Mouse (Mus musculus) heart, postnatal 14 days (tissue): ENCODE results near the gene Coro2b. TPM values are rescaled to one million over a fixed set of nuclear protein-coding genes. Genes with fewer than 3 reads are reported as not detected.

ENCODE experiments used
- DNase-seq, 2 experiments: peaks; one replicate each; pipeline ENCODE4 v3.0.0; 2021 to 2022
- intact Hi-C: fragments of 180-260 bp; cut with DNase I; formaldehyde crosslinking; loops from one replicate; pipeline ENCODE4 v1.15.1; 2025
- long read RNA-seq, 2 experiments: library from polyadenylated mRNA; stranded (forward); transcript quantifications; one replicate each; pipeline ENCODE4 v2.0.0; 2021
- total RNA-seq, 2 experiments: library from RNA; stranded (reverse); gene quantifications; 2 replicates each; pipeline ENCODE4 v1.2.3; 2021

Coro2b gene
- 10 to 100 TPM; 15.7 to 16.5 TPM for total RNA-seq
- long read RNA-seq, experiment 1, partial matches to known transcripts: 3 of 6 reads
- long read RNA-seq, experiment 1, other reads (novel, unspliced or antisense): 2 of 6 reads
- long read RNA-seq, experiment 2, partial matches to known transcripts: 3 of 5 reads
- long read RNA-seq, experiment 2, other reads (novel, unspliced or antisense): 1 of 5 reads

DNA sequence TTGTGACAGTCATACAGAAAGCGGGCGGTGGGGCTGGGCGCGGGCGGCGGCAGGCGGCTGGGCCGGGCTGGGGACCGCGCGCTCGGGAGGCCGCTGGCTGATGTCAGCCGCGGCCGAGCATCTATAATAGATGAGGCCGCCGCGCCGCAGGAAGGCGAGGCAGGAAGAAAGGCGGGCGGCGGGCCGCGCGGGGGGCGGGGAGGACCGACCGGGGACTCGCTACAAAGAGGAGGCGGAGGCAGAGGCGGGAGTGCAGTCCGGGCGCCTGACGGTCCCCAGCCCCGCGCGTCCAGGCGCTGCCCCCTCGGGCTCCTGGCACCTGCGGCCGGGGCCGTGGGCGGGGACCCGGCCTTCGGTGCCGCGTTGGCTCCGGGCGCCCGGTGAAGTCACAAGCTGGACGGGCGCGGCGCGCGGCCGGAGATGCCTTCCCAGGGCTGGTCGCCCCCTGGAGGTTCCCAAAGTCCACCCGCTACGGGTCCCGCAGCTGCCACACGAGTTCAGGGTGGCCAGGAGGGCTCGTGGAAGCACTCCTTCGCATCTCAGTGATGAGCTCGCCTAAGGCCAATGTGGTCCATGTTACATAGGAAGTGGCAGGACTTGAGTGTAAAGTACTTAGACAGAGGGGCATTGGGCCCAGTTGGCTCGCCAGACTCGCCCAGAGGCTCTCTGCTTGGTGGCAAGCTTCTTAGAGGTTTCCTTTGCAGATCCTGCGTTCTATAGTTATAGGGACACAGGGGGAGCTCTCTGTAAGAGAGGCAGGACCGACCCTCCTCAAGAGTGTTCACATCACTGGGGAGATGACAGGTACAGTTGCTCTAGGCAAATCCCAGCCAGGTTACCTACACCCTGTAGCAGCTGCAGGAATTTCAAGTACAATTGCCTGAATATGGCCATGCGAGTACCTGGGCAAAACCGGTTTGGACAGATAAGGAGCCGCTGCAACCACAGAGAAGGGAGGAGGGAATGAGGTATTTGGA lies at the start of gene Coro2b:
Gene Coro2b, minus strand, starts transcription at position 390 of the 977 bp plus-strand sequence.
- intact Hi-C loops: loop anchor here (1.0 kb wide), 1 partner anchor 67 kb away; no protein-coding TSS in a partner anchor
- DNase-seq: peak; percentile 79 to 87

GRCm38 (mm10) chr9:62577558-62577957 lies 40.7 kb upstream of the Coro2b start:
- intact Hi-C loops: no loop called here
- DNase-seq: no peak

- intact Hi-C loops: no loop called here
Measured at GRCm38 (mm10) chr9:62569121-62569520, 32.3 kb upstream of the Coro2b start.

DNA sequence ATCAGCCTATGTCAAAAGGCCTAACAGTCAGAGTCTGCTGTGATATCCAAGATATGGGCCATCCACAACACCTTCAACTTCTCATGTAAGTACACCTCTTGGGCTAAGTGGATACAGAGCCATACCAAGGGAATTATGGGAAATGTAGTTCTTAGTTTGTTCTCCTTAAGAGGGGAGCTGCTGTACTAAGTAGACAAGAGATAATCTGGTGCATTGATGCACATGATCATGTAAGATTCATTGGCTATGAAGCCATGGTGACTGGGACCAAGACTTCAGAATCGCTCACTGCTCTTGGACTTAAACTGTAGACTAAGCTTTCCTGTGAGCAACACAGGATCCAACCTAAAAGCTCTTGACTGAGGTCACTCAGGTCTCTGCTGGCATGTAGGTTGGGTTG lies 31.0 kb upstream of the Coro2b start:
- intact Hi-C loops: no loop called here
- no peak for DNase-seq

More at GRCm38 (mm10) chr9:62569121-62569520, 32.3 kb upstream of the Coro2b start:
- DNase-seq: peak; percentile 53 to 73

- no peak for DNase-seq
- intact Hi-C loops: no loop called here
Measured at GRCm38 (mm10) chr9:62562236-62562635, 25.4 kb upstream of the Coro2b start.

DNA sequence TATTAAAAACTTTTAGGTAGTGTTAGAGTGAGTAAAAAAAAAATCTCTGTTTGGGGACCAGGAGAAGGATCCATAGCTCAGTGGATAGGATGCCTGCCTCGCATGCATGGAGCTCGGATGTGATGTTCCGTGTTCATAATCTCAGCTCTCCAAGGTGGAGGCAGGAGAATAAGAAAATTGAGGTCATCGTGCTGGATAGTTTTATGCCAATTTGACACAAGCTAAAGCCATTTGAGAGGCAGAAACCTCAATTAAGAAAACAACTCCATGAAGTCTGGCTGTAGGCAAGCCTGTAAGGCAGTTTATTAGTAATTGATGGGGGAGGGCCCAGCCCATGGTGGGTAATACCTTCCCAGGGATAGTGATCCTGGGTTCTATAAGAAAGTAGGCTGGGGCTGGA lies 23.6 kb upstream of the Coro2b start:
- intact Hi-C loops: no loop called here
- no peak for DNase-seq

DNA sequence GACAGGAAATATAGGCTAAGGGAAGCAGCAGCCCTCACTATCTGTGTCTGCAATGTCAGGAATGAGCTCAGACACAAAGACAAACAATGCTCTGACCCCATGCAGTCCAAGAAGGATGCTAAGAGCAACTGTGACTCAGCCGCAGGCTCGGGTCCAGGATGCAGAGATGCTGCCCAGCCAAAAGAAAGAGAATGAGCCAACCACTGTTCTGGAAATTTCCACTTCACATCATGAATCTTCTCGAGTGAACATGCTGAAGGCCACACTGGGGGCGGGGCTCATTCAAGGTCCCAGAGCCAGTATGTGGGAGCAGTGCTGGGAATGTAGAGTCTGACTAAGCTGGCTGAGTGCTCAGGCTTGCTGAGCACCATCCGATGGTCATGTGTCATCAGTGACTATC lies 23.2 kb upstream of the Coro2b start:
- intact Hi-C loops: no loop called here
- peak; percentile 80 to 81 for DNase-seq

DNA sequence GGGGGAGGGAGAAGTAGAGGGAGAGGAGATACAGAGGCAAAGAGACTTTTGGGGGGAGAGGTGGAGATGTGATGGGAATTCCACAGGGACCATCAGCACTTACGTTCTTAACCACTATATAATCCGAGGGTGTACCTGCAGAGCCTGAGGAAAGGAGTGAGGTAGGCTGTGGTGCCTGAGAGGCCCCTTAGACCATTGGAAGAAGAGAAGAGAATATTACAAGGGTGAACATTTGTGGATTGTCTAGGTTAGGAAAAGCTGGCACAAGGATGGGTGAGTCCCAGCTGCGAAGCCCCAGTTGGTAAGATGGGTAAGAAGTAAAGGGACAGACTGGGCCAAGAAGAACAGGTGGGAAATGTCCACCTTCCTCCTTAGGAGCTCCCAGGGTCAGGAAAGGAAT lies 22.6 kb upstream of the Coro2b start:
- intact Hi-C loops: loop anchor here (10.0 kb wide), 1 partner anchor 525 kb away; no protein-coding TSS in a partner anchor
- DNase-seq: no peak

DNA sequence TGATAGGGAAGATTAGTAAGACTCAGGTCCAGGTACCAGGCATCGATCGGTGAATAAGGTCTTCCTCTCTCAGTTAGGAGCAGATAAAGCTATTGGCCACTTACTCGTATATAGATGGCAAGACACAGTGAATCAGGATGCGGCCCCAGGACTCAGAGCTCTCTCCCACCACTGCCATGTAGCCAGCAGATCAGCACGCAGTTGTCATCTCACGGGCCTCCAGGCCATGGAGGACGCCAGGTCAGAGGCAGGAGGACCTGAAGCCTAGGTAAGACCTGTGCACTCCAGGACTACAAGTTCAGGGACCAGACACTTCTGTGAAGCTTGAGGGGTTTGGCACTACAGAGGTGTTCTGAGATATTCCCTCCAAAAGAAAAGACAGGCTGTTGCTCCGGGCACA lies 21.2 kb upstream of the Coro2b start:
- DNase-seq: no peak
- intact Hi-C loops: loop anchor here (10.0 kb wide), 1 partner anchor 523 kb away; no protein-coding TSS in a partner anchor

- intact Hi-C loops: loop anchor here (1.0 to 10.0 kb wide), 2 partner anchors 269 to 522 kb away; no protein-coding TSS in a partner anchor
- no peak for DNase-seq
Measured at GRCm38 (mm10) chr9:62556748-62557147, 19.9 kb upstream of the Coro2b start.

GRCm38 (mm10) chr9:62555258-62555856 lies 18.5 kb upstream of the Coro2b start:
- intact Hi-C loops: loop anchor here (2.0 to 10.0 kb wide), 2 partner anchors 221 to 521 kb away; no protein-coding TSS in a partner anchor
- DNase-seq: peak; percentile 30 to 73

GRCm38 (mm10) chr9:62554606-62555005 lies 17.8 kb upstream of the Coro2b start:
- intact Hi-C loops: loop anchor here (2.0 to 10.0 kb wide), 2 partner anchors 222 to 520 kb away; no protein-coding TSS in a partner anchor
- no peak for DNase-seq

DNA sequence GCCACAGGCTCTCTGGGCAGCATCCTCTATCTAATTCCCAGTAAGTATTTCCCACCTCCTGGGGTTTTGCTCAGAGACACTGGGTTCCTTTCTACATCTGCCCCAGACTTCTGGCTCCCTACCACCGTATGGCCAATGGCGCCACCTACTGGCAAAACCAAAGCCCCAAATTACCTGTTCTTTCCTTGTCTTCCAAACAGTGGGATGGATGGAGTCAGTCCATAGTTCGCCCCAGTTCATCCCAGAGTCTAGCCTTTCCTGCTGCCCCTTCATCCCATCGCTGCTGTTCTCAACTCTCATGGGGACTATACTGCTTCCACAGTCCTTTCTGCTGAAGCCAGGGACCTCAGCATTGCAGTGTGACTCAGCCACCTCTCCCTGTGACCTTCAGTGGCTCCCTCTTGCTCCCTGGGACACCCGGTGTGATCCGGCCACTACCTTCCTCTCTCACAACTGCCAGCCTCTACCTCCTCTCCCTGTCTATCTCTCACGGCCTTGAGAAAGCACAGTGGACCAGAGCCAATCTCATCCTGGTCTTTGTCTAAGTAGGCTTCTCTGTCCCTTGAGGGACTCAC lies 16.6 kb upstream of the Coro2b start:
- DNase-seq: peak; percentile 81 to 88
- intact Hi-C loops: loop anchor here (2.0 to 10.0 kb wide), 2 partner anchors 181 to 519 kb away; no protein-coding TSS in a partner anchor

- DNase-seq: no peak
Measured at GRCm38 (mm10) chr9:62551531-62551930, 14.7 kb upstream of the Coro2b start.

DNA sequence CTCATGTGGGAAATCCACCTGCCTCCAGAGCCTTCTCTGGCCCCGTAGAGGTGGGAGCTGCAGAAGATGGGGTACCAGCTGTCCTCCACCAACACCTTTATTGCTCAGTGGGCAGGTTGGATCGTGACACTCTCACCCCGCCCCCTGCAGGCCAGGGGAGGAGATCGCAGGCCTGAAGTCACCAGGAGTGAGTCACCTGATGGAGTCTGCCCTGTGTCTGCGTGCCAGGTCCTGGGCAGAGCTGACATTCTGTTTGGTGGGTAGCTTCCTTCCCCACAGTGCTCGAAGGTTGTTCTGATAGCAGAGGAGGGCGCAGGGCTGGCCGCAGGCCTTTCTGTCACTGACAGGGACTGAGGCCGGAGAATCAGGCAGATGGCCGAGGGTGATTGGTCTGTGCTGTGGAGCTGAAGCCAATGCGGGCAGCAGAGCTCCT lies 13.8 kb upstream of the Coro2b start:
- peak; percentile 70 to 72 for DNase-seq
- intact Hi-C loops: loop anchor here (1.0 to 10.0 kb wide), 2 partner anchors 80 to 516 kb away; no protein-coding TSS in a partner anchor

More at GRCm38 (mm10) chr9:62551531-62551930, 14.7 kb upstream of the Coro2b start:
- intact Hi-C loops: loop anchor here (10.0 kb wide), 1 partner anchor 517 kb away; no protein-coding TSS in a partner anchor

DNA sequence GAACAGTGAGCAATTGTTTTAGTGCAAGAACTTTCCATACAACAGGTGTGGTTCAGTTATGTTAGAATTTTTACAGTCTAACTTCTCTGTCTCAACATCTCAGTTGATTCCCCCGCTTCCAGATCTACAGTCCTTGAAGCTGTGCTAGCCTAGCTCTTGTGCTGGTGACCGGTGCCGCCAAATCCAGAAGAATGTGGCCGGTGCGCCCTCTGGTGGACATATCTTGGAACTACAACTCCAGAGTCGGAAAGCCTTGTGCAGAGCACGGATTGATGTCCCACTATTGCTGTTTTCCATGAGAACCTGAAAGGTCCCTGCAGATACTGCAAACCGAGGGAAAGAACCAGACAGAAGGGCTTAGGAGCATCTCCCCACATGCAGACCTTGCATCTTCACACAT lies 13.0 kb upstream of the Coro2b start:
- DNase-seq: peak; percentile 91 to 94
- intact Hi-C loops: loop anchor here (1.0 to 10.0 kb wide), 2 partner anchors 80 to 515 kb away; no protein-coding TSS in a partner anchor

DNA sequence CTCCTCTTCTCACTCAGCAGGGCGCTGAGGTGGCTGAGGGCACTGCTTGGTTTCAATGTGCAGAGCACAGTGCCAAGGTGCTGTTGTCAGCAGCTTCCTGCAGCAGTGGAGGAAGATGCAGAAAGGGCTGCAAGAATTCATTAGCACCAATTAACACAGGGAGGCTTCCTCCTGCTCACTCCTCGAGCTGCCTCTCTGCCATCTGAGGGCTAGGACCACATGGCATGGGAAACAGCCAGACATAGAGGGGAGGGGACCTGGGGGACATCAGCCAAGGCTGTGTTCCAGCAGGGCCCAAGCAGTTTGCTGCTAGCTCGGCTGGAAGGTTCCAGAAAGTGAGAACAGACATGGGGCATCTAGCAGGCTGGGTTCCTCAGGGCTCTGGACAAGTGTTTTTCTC lies 10.6 kb upstream of the Coro2b start:
- no peak for DNase-seq
- intact Hi-C loops: no loop called here

GRCm38 (mm10) chr9:62544856-62545255 lies 8.0 kb upstream of the Coro2b start:
- intact Hi-C loops: no loop called here

DNA sequence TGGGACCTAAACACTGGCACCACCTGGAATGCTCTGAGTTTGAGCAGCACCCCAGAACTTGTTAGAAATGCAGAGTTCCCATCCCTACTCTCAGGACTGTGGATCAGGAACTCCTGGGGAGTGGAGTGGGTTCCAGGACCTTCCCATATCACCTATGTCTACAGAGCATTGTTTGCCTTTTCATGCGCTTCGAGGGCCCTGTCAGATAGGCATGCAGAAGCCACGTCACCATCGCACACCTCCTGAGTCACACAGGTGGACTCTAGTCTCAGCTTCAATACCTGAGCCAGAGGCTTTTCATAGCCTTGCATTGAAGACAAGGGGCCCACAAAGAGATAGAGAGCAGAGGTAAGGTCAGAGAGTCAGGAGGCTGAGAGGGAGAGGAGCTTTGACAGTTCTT lies 7.0 kb upstream of the Coro2b start:
- intact Hi-C loops: no loop called here
- DNase-seq: no peak

More at GRCm38 (mm10) chr9:62544856-62545255, 8.0 kb upstream of the Coro2b start:
- no peak for DNase-seq

- no peak for DNase-seq
- intact Hi-C loops: no loop called here
Measured at GRCm38 (mm10) chr9:62541606-62542005, 4.8 kb upstream of the Coro2b start.
